8 mouse cellular contexts compared by ENCODE assay signal in the genomic region with DNA sequence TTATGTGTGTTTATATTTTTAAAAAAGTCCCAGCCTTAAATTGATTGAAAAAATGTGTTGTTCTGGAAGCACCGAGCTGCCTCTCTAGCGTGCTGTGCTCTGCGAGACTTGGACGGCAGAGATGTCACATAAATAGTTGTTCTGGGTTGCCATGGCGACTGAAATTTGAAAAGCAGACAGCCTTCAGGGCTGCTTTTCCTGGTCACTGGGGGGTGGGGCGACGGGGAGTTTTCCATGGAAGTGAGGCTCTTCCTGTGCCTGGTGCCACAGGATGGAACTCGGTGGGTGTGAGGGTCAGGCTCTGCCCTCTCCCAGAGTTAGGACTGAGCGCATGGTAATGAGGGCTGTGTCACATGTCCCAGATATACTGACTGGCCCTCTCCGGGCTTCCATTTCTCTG.
DNase-seq lines count a peak whose midpoint lies in the region; ATAC-seq and TF ChIP-seq lines count a peak whose summit lies in the region.

No protein-coding gene starts in this region.

- no peaks in the 10 kb centered on the region for H3K36me3 ChIP-seq in intestine, postnatal 0 days (ENCODE audit: control insufficient read depth, insufficient read depth)
- no peaks in the 10 kb centered on the region for H3K36me3 ChIP-seq in midbrain, embryonic 12.5 days
- H3K36me3 ChIP-seq in stomach, postnatal 0 days (ENCODE audit: control insufficient read depth, insufficient read depth, low read length) = no peaks in the 10 kb centered on the region

- 39% methylated on average over 10 of the region's 10 CpGs for WGBS in intestine, postnatal 0 days
- WGBS in midbrain, embryonic 12.5 days = 9% methylated on average over 10 of the region's 10 CpGs
- WGBS in stomach, postnatal 0 days = 19% methylated on average over 10 of the region's 10 CpGs
- 8% methylated on average over 10 of the region's 10 CpGs for WGBS in cerebellum, adult 2 months

- no peak overlapping the region for H3K4me2 ChIP-seq in intestine, postnatal 0 days (replicated peaks; ENCODE audit: low read depth)
- H3K4me2 ChIP-seq in midbrain, embryonic 12.5 days (replicated peaks) = peak overlapping the region; percentile 24
- H3K4me2 ChIP-seq in stomach, postnatal 0 days (replicated peaks; ENCODE audit: low read depth) = no peak overlapping the region

- intact Hi-C loops in left cerebral cortex, adult 2 months (cut with DNase I) = no loop called here

- no peak for TF ChIP-seq POLR2A in cerebellum, adult 2 months (IDR thresholded peaks at IDR 0.05; ENCODE audit: borderline replicate concordance, insufficient read depth, low read length)

- no peak overlapping the region for H3K9ac ChIP-seq in intestine, postnatal 0 days (ENCODE audit: low read depth, low read length)
- no peak overlapping the region for H3K9ac ChIP-seq in midbrain, embryonic 12.5 days (replicated peaks)
- H3K9ac ChIP-seq in stomach, postnatal 0 days (ENCODE audit: low read length) = no peak overlapping the region

- H3K4me3 ChIP-seq in intestine, postnatal 0 days (ENCODE audit: low read depth, low read length) = no peak overlapping the region
- no peak overlapping the region for H3K4me3 ChIP-seq in left cerebral cortex, adult 2 months
- H3K4me3 ChIP-seq in midbrain, embryonic 12.5 days = no peak overlapping the region
- no peak overlapping the region for H3K4me3 ChIP-seq in stomach, postnatal 0 days (ENCODE audit: low read depth, low read length)
- H3K4me3 ChIP-seq in cerebellum, adult 2 months (replicated peaks; ENCODE audit: insufficient read depth, low read depth, low read length) = no peak overlapping the region

- no peak for TF ChIP-seq EP300 in stomach, postnatal 0 days (optimal IDR thresholded peaks at IDR 0.05)

- no peak for TF ChIP-seq CTCF in intestine, postnatal 0 days (IDR thresholded peaks at IDR 0.05; ENCODE audit: low read depth)
- TF ChIP-seq CTCF in left cerebral cortex, adult 2 months (IDR thresholded peaks at IDR 0.05) = no peak
- no peak for TF ChIP-seq CTCF in stomach, postnatal 0 days (IDR thresholded peaks at IDR 0.05; ENCODE audit: low read depth)
- TF ChIP-seq CTCF in cerebellum, adult 2 months (IDR thresholded peaks at IDR 0.05; ENCODE audit: borderline replicate concordance, insufficient read depth, low read depth, low read length) = no peak

- H3K9me3 ChIP-seq in intestine, postnatal 0 days (ENCODE audit: control insufficient read depth) = no peaks in the 10 kb centered on the region
- H3K9me3 ChIP-seq in midbrain, embryonic 12.5 days = no peaks in the 10 kb centered on the region
- H3K9me3 ChIP-seq in stomach, postnatal 0 days (ENCODE audit: control insufficient read depth, low read length) = no peaks in the 10 kb centered on the region

- H3K4me1 ChIP-seq in intestine, postnatal 0 days (replicated peaks; ENCODE audit: control insufficient read depth, insufficient read depth, low read length) = no peaks in the 10 kb centered on the region
- H3K4me1 ChIP-seq in midbrain, embryonic 12.5 days = peaks cover 43% of the 10 kb centered on the region
- no peaks in the 10 kb centered on the region for H3K4me1 ChIP-seq in stomach, postnatal 0 days (replicated peaks; ENCODE audit: control insufficient read depth, insufficient read depth)
- no peaks in the 10 kb centered on the region for H3K4me1 ChIP-seq in cerebellum, adult 2 months (ENCODE audit: control insufficient read depth, insufficient read depth, low read length)

- no peaks in the 10 kb centered on the region for H3K27me3 ChIP-seq in intestine, postnatal 0 days (replicated peaks; ENCODE audit: control insufficient read depth, insufficient read depth, low read length)
- peaks cover 19% of the 10 kb centered on the region for H3K27me3 ChIP-seq in midbrain, embryonic 12.5 days
- no peaks in the 10 kb centered on the region for H3K27me3 ChIP-seq in stomach, postnatal 0 days (ENCODE audit: control insufficient read depth, insufficient read depth, low read length)
- H3K27me3 ChIP-seq in cerebellum, adult 2 months (ENCODE audit: control insufficient read depth, insufficient read depth, low read length) = no peaks in the 10 kb centered on the region

- no peak overlapping the region for H3K27ac ChIP-seq in intestine, postnatal 0 days (ENCODE audit: low read depth, low read length)
- peak overlapping the region; percentile 48 for H3K27ac ChIP-seq in left cerebral cortex, adult 2 months
- H3K27ac ChIP-seq in midbrain, embryonic 12.5 days (replicated peaks) = 0 out of 2 replicates have a peak overlapping the region, but pooled peaks have one; percentile 7
- peak overlapping the region; percentile 61 for H3K27ac ChIP-seq in stomach, postnatal 0 days (replicated peaks)
- H3K27ac ChIP-seq in cerebellum, adult 2 months (ENCODE audit: insufficient read depth, low read length) = no peak overlapping the region

- peak; percentile 31; the same call in 1 of the 2 replicates for ATAC-seq in intestine, postnatal 0 days
- ATAC-seq in midbrain, embryonic 12.5 days (ENCODE audit: low FRiP score, low read depth) = peak; percentile 87
- ATAC-seq in stomach, postnatal 0 days (ENCODE audit: low FRiP score, low TSS enrichment) = peak; percentile 55

- peak; percentile 68 for DNase-seq in urinary bladder, postnatal 14 days (ENCODE audit: low spot score)
- no peak for DNase-seq in urinary bladder, postnatal 25 days (ENCODE audit: low spot score)
- DNase-seq in gastrocnemius, postnatal 4 days (ENCODE audit: low spot score in 2 of 2) = peak; percentile 39 to 81
- peak; percentile 51 to 69 for DNase-seq in left cerebral cortex, adult 2 months (ENCODE audit: extremely low spot score in 1 of 2, low spot score in 2 of 2)
- DNase-seq in stomach, postnatal 0 days (ENCODE audit: low spot score) = peak; percentile 40
- DNase-seq in cerebellum, adult 2 months = no peak

Comparison
In these comparisons a context has a peak if more than half of its experiments do, and no peak if none do; other contexts are left out.
1. DNase-seq: peak in urinary bladder, postnatal 14 days (single experiment), gastrocnemius, postnatal 4 days (2 of 2), left cerebral cortex, adult 2 months (2 of 2) and stomach, postnatal 0 days (single experiment); none in urinary bladder, postnatal 25 days (single experiment) and cerebellum, adult 2 months (0 of 2).
2. ATAC-seq: peak in every context shown above with its lines; median percentile 87 in midbrain, embryonic 12.5 days; 55 in stomach, postnatal 0 days; 31 in intestine, postnatal 0 days.
3. H3K27ac ChIP-seq: peak in left cerebral cortex, adult 2 months (single experiment), midbrain, embryonic 12.5 days (single experiment) and stomach, postnatal 0 days (single experiment); none in intestine, postnatal 0 days (single experiment) and cerebellum, adult 2 months (single experiment).